Mouse (Mus musculus): ENCODE results near the gene Mfap3l. TPM values are rescaled to one million over a fixed set of nuclear protein-coding genes. Genes with fewer than 3 reads are reported as not detected.
A peak's percentile ranks its signal among the peaks of the same experiment; 100 is the strongest.

The Mfap3l gene
- polyA plus RNA-seq, 1 experiment from 2014 or later = 6.8 TPM

DNA sequence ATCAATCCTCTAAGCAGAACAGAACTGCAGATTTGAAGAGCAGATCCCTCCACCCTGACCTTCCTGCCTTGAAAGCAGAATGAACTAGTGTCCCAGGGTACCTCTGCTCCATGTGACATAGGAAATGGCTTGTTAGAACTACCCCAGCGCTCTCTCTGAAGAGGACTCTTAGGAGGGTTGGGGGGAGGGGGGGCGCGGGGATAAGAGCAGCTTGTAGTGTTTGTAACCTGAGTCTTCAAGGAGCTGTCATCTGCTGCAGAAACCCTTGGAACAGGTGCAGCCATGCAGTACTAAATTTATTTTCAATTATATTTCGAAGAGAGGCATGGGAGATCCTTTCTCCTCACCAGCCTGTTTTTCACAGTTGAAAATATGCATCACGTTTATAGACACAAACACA lies 30.9 kb downstream of the Mfap3l start:
- H3K36me3 ChIP-seq (replicated peaks; ENCODE audit: control insufficient read depth, insufficient read depth) = no peaks in the 10 kb centered on the region
- no peak overlapping the region for H3K27ac ChIP-seq
- ATAC-seq (ENCODE audit: low FRiP score) (no peak), DNase-seq (ENCODE audit: low spot score) (no peak)
- no peaks in the 10 kb centered on the region for H3K27me3 ChIP-seq (ENCODE audit: control insufficient read depth, insufficient read depth, low read length)
- peaks cover 4% of the 10 kb centered on the region; the same call in 1 of the 2 replicates for H3K4me1 ChIP-seq (replicated peaks; ENCODE audit: control insufficient read depth, insufficient read depth, low read length)
- 51% methylated on average over 5 of the region's 5 CpGs for WGBS
- no peaks in the 10 kb centered on the region for H3K9me3 ChIP-seq (ENCODE audit: control insufficient read depth, low read length)
- no peak overlapping the region for H3K9ac ChIP-seq
- no peak overlapping the region for H3K4me3 ChIP-seq (replicated peaks; ENCODE audit: low read length)
- H3K4me2 ChIP-seq (replicated peaks) = no peak overlapping the region

DNA sequence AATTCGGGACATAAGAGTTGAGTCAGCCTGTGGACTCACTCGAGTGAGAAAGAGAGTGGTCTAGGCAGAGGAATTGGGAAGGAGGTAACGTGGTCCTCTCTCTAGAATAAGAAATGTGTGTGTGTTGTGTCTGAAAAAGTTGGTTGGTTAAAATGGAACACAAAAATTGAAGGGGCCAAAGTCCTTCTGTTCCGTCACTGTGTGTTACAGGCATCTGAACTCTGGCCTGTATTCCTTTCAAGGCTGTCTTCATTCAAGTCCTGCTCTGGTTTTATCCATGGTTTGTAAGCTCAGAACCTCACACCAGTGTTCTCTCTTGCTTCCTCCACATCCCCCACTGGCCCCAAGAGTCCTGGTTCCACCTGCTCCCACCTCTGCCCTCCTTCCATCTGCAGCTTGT lies 33.2 kb downstream of the Mfap3l start:
- 77% methylated on average over 4 of the region's 4 CpGs for WGBS
- no peak for DNase-seq (ENCODE audit: low spot score)
- no peaks in the 10 kb centered on the region for H3K27me3 ChIP-seq (ENCODE audit: control insufficient read depth, insufficient read depth, low read length)
- no peaks in the 10 kb centered on the region for H3K9me3 ChIP-seq (ENCODE audit: control insufficient read depth, low read length)
- no peaks in the 10 kb centered on the region; the same call in 1 of the 2 replicates for H3K4me1 ChIP-seq (replicated peaks; ENCODE audit: control insufficient read depth, insufficient read depth, low read length)
- ATAC-seq (ENCODE audit: low FRiP score) = no peak
- no peaks in the 10 kb centered on the region for H3K36me3 ChIP-seq (replicated peaks; ENCODE audit: control insufficient read depth, insufficient read depth)
- no peak overlapping the region for H3K9ac ChIP-seq
- H3K27ac ChIP-seq = no peak overlapping the region
- H3K4me2 ChIP-seq (replicated peaks) = no peak overlapping the region
- no peak overlapping the region for H3K4me3 ChIP-seq (replicated peaks; ENCODE audit: low read length)

DNA sequence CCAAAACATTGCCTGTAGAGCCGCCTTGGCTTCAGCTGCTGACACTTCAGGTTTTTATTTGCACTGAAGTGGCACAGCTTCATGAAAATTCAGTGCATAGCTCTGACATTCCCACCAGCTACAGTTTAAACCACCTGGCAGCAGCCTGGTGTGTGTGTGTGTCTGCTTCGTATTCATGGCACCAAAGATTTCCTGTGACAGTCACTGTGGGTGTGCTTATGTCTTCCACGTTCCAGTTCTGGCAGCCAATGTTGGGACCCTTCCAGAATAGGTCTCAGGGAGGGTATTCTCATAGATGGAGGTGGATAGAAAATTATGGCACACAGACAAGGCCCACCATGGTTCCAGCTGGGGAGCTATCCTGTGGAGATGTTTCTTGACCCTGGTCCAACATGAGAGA lies 34.2 kb downstream of the Mfap3l start:
- no peak overlapping the region for H3K9ac ChIP-seq
- H3K27ac ChIP-seq = no peak overlapping the region
- WGBS = 53% methylated on average over 3 of the region's 3 CpGs
- peak; percentile 34 for DNase-seq (ENCODE audit: low spot score)
- no peaks in the 10 kb centered on the region for H3K9me3 ChIP-seq (ENCODE audit: control insufficient read depth, low read length)
- no peak overlapping the region for H3K4me3 ChIP-seq (replicated peaks; ENCODE audit: low read length)
- no peak; the same call in 1 of the 2 replicates for ATAC-seq (ENCODE audit: low FRiP score)
- H3K36me3 ChIP-seq (replicated peaks; ENCODE audit: control insufficient read depth, insufficient read depth) = 0 out of 2 replicates have a peak, but pooled peaks cover 2% of the 10 kb centered on the region
- H3K27me3 ChIP-seq (ENCODE audit: control insufficient read depth, insufficient read depth, low read length) = no peaks in the 10 kb centered on the region
- H3K4me2 ChIP-seq (replicated peaks) = no peak overlapping the region
- no peaks in the 10 kb centered on the region; the same call in 1 of the 2 replicates for H3K4me1 ChIP-seq (replicated peaks; ENCODE audit: control insufficient read depth, insufficient read depth, low read length)

DNA sequence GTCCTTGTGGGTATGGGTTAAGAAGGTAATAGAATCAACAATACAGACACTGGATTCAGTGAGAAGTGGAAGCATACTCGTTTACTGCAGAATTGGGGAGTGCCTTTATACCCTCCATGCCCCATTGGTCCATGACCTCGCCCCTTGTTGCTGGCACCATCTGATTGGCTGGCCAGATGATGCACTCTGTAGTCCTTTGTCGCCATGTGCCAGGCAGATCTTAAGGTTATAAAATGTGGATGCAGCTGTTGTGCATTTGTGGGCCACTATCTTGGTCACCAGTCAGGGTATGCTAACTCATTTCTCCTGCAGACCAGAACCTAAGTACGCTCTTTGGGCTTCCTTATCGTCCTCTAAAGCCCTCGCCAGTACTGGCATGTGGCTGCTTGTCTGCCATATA lies 46.0 kb downstream of the Mfap3l start:
- 94% methylated on average over 6 of the region's 6 CpGs for WGBS
- no peaks in the 10 kb centered on the region for H3K4me1 ChIP-seq (replicated peaks; ENCODE audit: control insufficient read depth, insufficient read depth, low read length)
- H3K27ac ChIP-seq = no peak overlapping the region
- peak; percentile 53; the same call in 1 of the 2 replicates for ATAC-seq (ENCODE audit: low FRiP score)
- H3K4me3 ChIP-seq (replicated peaks; ENCODE audit: low read length) = no peak overlapping the region
- no peak overlapping the region for H3K9ac ChIP-seq
- no peaks in the 10 kb centered on the region for H3K36me3 ChIP-seq (replicated peaks; ENCODE audit: control insufficient read depth, insufficient read depth)
- DNase-seq (ENCODE audit: low spot score) = no peak
- H3K4me2 ChIP-seq (replicated peaks) = no peak overlapping the region
- H3K27me3 ChIP-seq (ENCODE audit: control insufficient read depth, insufficient read depth, low read length) = no peaks in the 10 kb centered on the region
- H3K9me3 ChIP-seq (ENCODE audit: control insufficient read depth, low read length) = no peaks in the 10 kb centered on the region

DNA sequence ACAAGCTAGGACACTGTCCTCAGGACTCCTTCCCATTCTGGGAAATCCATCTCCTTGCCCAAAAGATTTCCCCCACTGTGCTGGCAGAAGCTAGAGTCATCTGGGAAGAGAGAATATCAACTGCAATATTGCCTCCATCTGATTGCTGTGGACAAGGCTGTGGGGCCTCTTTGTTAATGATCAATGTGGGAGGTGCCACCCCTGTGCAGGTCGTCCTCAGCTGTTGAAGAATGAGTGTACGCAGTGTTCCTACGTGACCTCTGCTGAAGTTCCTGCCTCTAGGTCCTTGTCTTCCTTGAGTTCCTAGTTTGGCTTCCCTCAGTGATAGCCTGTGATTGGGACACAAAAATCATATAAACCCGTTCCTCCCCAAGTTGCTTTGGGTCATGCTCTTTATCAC lies 49.2 kb downstream of the Mfap3l start:
- Histone ChIP-seq H3K4me3 (replicated peaks; ENCODE audit: low read length) (no peak overlapping the region), H3K4me1 (replicated peaks; ENCODE audit: control insufficient read depth, insufficient read depth, low read length) (no peaks in the 10 kb centered on the region), H3K9ac (no peak overlapping the region), H3K27ac (no peak overlapping the region), H3K9me3 (ENCODE audit: control insufficient read depth, low read length) (no peaks in the 10 kb centered on the region), H3K27me3 (ENCODE audit: control insufficient read depth, insufficient read depth, low read length) (no peaks in the 10 kb centered on the region), H3K36me3 (replicated peaks; ENCODE audit: control insufficient read depth, insufficient read depth) (no peaks in the 10 kb centered on the region), H3K4me2 (replicated peaks) (no peak overlapping the region)
- ATAC-seq (ENCODE audit: low FRiP score) (no peak), DNase-seq (ENCODE audit: low spot score) (no peak)
- 84% methylated on average over 4 of the region's 4 CpGs for WGBS

DNA sequence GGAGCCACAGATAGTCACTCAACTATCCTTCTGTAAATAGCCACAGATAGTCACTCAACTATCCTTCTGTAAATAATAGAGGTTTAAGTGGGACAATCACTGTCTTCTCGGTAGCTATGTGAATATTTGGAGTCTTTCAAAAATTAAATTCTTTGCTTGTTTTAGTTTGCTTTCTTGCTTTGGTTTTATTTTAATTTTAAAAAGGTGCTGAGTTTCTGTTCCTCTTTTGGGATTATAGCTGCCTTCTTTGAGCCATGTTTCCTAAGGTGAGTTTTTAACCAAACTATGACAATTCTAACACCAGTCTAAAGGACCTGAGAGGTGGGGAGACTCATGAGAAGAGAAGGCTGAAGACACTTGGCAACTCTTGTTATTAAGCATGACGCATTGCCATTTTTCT lies 49.7 kb downstream of the Mfap3l start:
- Histone ChIP-seq H3K4me3 (replicated peaks; ENCODE audit: low read length) (no peak overlapping the region), H3K9ac (no peak overlapping the region), H3K27me3 (ENCODE audit: control insufficient read depth, insufficient read depth, low read length) (no peaks in the 10 kb centered on the region), H3K9me3 (ENCODE audit: control insufficient read depth, low read length) (no peaks in the 10 kb centered on the region), H3K36me3 (replicated peaks; ENCODE audit: control insufficient read depth, insufficient read depth) (no peaks in the 10 kb centered on the region), H3K27ac (no peak overlapping the region), H3K4me1 (replicated peaks; ENCODE audit: control insufficient read depth, insufficient read depth, low read length) (no peaks in the 10 kb centered on the region), H3K4me2 (replicated peaks) (no peak overlapping the region)
- 95% methylated on average over 2 of the region's 2 CpGs for WGBS
- ATAC-seq (ENCODE audit: low FRiP score) (no peak), DNase-seq (ENCODE audit: low spot score) (no peak)

DNA sequence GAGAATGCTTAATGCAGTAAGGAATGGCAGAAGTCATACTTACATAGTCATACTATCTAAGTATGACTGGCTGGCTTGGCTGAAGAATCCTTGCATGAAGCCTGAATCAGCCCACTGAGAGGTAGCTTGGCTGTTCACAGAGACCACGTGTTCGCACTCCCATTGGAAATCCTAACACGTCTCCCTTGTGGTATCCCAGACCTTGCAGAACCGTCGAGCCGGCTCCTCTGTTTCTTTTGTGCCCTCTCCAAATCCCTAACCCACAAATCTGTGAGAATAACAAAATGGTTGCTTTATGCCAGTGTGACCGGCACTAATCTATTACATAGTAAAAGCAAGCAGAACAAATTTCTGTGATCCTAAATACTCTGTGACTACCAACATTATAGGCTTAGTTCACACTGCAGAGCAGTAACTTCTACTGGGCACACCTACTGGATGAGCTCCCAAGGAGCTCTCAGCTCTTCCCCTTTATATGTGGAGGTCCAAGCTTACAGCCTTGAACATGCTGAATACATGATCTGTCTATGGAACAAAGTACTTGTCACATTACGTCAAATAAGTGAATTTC lies 79.0 kb downstream of the Mfap3l start:
- no peak overlapping the region for H3K27ac ChIP-seq
- WGBS = 76% methylated on average over 8 of the region's 8 CpGs
- no peak overlapping the region for H3K9ac ChIP-seq
- DNase-seq (ENCODE audit: low spot score) (no peak), ATAC-seq (ENCODE audit: low FRiP score) (0 out of 2 replicates have a peak, but pooled peaks have one; percentile 60)
- no peaks in the 10 kb centered on the region for H3K9me3 ChIP-seq (ENCODE audit: control insufficient read depth, low read length)
- H3K4me1 ChIP-seq (replicated peaks; ENCODE audit: control insufficient read depth, insufficient read depth, low read length) = no peaks in the 10 kb centered on the region
- H3K4me2 ChIP-seq (replicated peaks) = no peak overlapping the region
- no peaks in the 10 kb centered on the region for H3K36me3 ChIP-seq (replicated peaks; ENCODE audit: control insufficient read depth, insufficient read depth)
- H3K27me3 ChIP-seq (ENCODE audit: control insufficient read depth, insufficient read depth, low read length) = no peaks in the 10 kb centered on the region
- H3K4me3 ChIP-seq (replicated peaks; ENCODE audit: low read length) = no peak overlapping the region

DNA sequence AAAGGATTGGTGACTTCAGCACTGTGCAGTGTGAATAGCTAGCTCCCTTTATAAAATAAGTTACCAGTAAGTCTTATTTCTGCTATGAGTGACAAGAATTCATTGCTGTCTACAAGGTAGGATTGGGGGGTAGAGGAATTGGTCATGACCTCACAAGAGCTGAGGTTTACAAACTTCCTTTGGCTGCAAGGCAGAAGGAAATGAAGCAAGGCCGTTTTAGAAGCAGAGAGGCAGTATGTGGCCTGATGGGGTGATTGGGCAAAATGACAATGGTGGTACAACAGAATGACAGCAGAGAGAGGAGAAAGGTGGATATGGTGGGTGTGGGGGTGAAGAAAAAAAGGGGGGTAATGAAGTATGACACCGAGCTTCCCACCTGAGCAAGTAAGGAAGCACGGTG lies 82.1 kb downstream of the Mfap3l start:
- Histone ChIP-seq H3K9ac (no peak overlapping the region), H3K36me3 (replicated peaks; ENCODE audit: control insufficient read depth, insufficient read depth) (no peaks in the 10 kb centered on the region), H3K4me3 (replicated peaks; ENCODE audit: low read length) (no peak overlapping the region), H3K27me3 (ENCODE audit: control insufficient read depth, insufficient read depth, low read length) (no peaks in the 10 kb centered on the region), H3K27ac (no peak overlapping the region), H3K4me1 (replicated peaks; ENCODE audit: control insufficient read depth, insufficient read depth, low read length) (no peaks in the 10 kb centered on the region), H3K9me3 (ENCODE audit: control insufficient read depth, low read length) (no peaks in the 10 kb centered on the region), H3K4me2 (replicated peaks) (no peak overlapping the region)
- 94% methylated on average over 3 of the region's 3 CpGs for WGBS
- ATAC-seq (ENCODE audit: low FRiP score) (no peak), DNase-seq (ENCODE audit: low spot score) (no peak)

DNA sequence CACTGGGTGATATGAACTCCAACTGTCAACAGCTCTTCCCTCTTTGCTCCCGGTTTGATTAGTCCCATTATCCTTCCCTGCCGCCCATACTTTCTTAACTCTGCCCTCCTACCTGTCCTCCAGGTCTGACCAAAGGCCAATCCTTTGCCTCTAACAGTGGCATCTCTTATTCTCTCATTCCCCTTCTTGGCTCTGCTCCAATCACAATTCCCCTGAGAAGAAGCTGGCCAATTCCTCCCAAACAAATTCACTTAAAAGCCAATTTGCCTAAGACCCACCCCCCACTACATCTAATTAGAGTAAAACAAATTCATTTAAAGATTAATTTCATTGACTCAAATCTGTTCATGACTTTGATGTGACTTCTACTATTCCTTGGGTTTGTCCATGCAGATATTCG lies 86.1 kb downstream of the Mfap3l start:
- no peak for DNase-seq (ENCODE audit: low spot score)
- 69% methylated on average over 3 of the region's 3 CpGs for WGBS
- Histone ChIP-seq H3K27me3 (ENCODE audit: control insufficient read depth, insufficient read depth, low read length) (no peaks in the 10 kb centered on the region), H3K4me1 (replicated peaks; ENCODE audit: control insufficient read depth, insufficient read depth, low read length) (no peaks in the 10 kb centered on the region), H3K4me2 (replicated peaks) (no peak overlapping the region), H3K36me3 (replicated peaks; ENCODE audit: control insufficient read depth, insufficient read depth) (no peaks in the 10 kb centered on the region), H3K27ac (no peak overlapping the region), H3K4me3 (replicated peaks; ENCODE audit: low read length) (no peak overlapping the region), H3K9me3 (ENCODE audit: control insufficient read depth, low read length) (no peaks in the 10 kb centered on the region), H3K9ac (no peak overlapping the region)
- ATAC-seq (ENCODE audit: low FRiP score) = no peak

All from hindbrain, embryonic 14.5 days (tissue).